Mouse (Mus musculus) heart, embryonic 11.5 days (tissue): ENCODE measurements around the gene Rps24. TPM values are rescaled to one million over a fixed set of nuclear protein-coding genes. Genes with fewer than 3 reads are reported as not detected.
A peak's percentile ranks its signal among the peaks of the same experiment; 100 is the strongest.

Experiments used
- ATAC-seq: fragments of 200-750 bp; cut with Nextera tagmentation; replicated peaks from 2 replicates; pipeline ENCODE4 v1.8.0; 2017; ENCODE audit warnings: moderate library complexity; ENCODE audit not compliant: insufficient number of reproducible peaks, low FRiP score, low TSS enrichment
- H3K27ac ChIP-seq: fragments of 300-500 bp; sonication (generic); 2 replicates; pipeline ENCODE4 v1.5.1; 2014; ENCODE audit warnings: mild to moderate bottlenecking, low read depth, low read length
- H3K27me3 ChIP-seq: fragments of 300-500 bp; sonication (generic); 2 replicates; pipeline ENCODE4 v1.6.1; 2014; ENCODE audit warnings: mild to moderate bottlenecking, low read length, mixed read lengths; ENCODE audit not compliant: control insufficient read depth, insufficient read depth
- H3K36me3 ChIP-seq: fragments of 300-500 bp; sonication (generic); 2 replicates; pipeline ENCODE4 v1.6.1; 2014; ENCODE audit warnings: mild to moderate bottlenecking, low read length, moderate library complexity, mixed read lengths; ENCODE audit not compliant: control insufficient read depth, insufficient read depth
- H3K4me1 ChIP-seq: fragments of 300-500 bp; sonication (generic); 2 replicates; pipeline ENCODE4 v1.6.1; 2014; ENCODE audit warnings: low read length; ENCODE audit not compliant: control insufficient read depth, insufficient read depth
- H3K4me2 ChIP-seq: fragments of 300-500 bp; sonication (generic); 2 replicates; pipeline ENCODE4 v1.6.1; 2014; ENCODE audit warnings: mild to moderate bottlenecking, moderate library complexity
- H3K4me3 ChIP-seq: fragments of 300-500 bp; sonication (generic); 2 replicates; pipeline ENCODE4 v1.5.1; 2014; ENCODE audit warnings: low read depth, low read length
- H3K9ac ChIP-seq: fragments of 300-500 bp; sonication (generic); 2 replicates; pipeline ENCODE4 v1.6.1; 2014; ENCODE audit warnings: mild to moderate bottlenecking, low read depth, low read length, moderate library complexity
- H3K9me3 ChIP-seq: fragments of 300-500 bp; sonication (generic); replicated peaks from 2 replicates; pipeline ENCODE4 v1.6.1; 2016; ENCODE audit warnings: low read length; ENCODE audit not compliant: control insufficient read depth
- WGBS: fragments of 180-500 bp; shearing (Covaris S2); extraction: QIAGEN DNeasy Blood & Tissue Kit; methylation state at CpG from one replicate; pipeline ENCODE4 v1.1.7; 2014; ENCODE audit not compliant: insufficient replicate concordance; 5-methylcytosine and 5-hydroxymethylcytosine counted together
- polyA plus RNA-seq: library from polyadenylated mRNA; unstranded; fragments of >200 nt; fragmentation: Nextera tagmentation; extraction: Ambion mirVana; gene quantifications from 2 replicates; pipeline ENCODE4 v1.2.1, GENCODE M21; 2014

Gene Rps24
- polyA plus RNA-seq, 1 experiment from 2014 or later: 922 TPM

- Histone ChIP-seq H3K4me1 (peaks cover 7% of the 10 kb centered on the region; the same call in 1 of the 2 replicates), H3K36me3 (no peaks in the 10 kb centered on the region), H3K4me3 (no peak overlapping the region), H3K9me3 (no peaks in the 10 kb centered on the region), H3K4me2 (no peak overlapping the region), H3K27me3 (no peaks in the 10 kb centered on the region), H3K27ac (no peak overlapping the region), H3K9ac (no peak overlapping the region)
- 82% methylated on average over 10 of the region's 10 CpGs for WGBS
- no peak for ATAC-seq
These were observed 38.9 kb downstream of the Rps24 start for GRCm38 (mm10) chr14:24525677-24526415.

GRCm38 (mm10) chr14:24526440-24526839, 39.5 kb downstream of the Rps24 start:
- Histone ChIP-seq H3K36me3 (no peaks in the 10 kb centered on the region), H3K4me1 (peaks cover 7% of the 10 kb centered on the region; the same call in 1 of the 2 replicates), H3K27me3 (no peaks in the 10 kb centered on the region), H3K9me3 (no peaks in the 10 kb centered on the region), H3K4me3 (no peak overlapping the region), H3K27ac (no peak overlapping the region), H3K4me2 (no peak overlapping the region), H3K9ac (no peak overlapping the region)
- ATAC-seq: no peak
- WGBS: 79% methylated on average over 10 of the region's 10 CpGs

- no peak overlapping the region for H3K27ac ChIP-seq
- no peak overlapping the region for H3K9ac ChIP-seq
- 5% methylated on average over 6 of the region's 6 CpGs for WGBS
- no peak overlapping the region for H3K4me3 ChIP-seq
- no peaks in the 10 kb centered on the region for H3K27me3 ChIP-seq
- no peaks in the 10 kb centered on the region for H3K36me3 ChIP-seq
- no peaks in the 10 kb centered on the region for H3K9me3 ChIP-seq
- peaks cover 7% of the 10 kb centered on the region; the same call in 1 of the 2 replicates for H3K4me1 ChIP-seq
- ATAC-seq: no peak; the same call in 1 of the 2 replicates
- peak overlapping the region; percentile 19 for H3K4me2 ChIP-seq
These were observed 43.3 kb downstream of the Rps24 start for GRCm38 (mm10) chr14:24530228-24530627.

- H3K36me3 ChIP-seq: no peaks in the 10 kb centered on the region
- H3K27ac ChIP-seq: no peak overlapping the region
- H3K9ac ChIP-seq: no peak overlapping the region
- WGBS: 70% methylated on average over 9 of the region's 9 CpGs
- no peak overlapping the region for H3K4me3 ChIP-seq
- 0 out of 2 replicates have a peak, but pooled peaks cover 4% of the 10 kb centered on the region for H3K9me3 ChIP-seq
- ATAC-seq: no peak
- H3K4me2 ChIP-seq: no peak overlapping the region
- H3K27me3 ChIP-seq: no peaks in the 10 kb centered on the region
- peaks cover 7% of the 10 kb centered on the region; the same call in 1 of the 2 replicates for H3K4me1 ChIP-seq
These were observed 48.1 kb downstream of the Rps24 start for GRCm38 (mm10) chr14:24534865-24535545.

- Histone ChIP-seq H3K4me1 (no peaks in the 10 kb centered on the region; the same call in 1 of the 2 replicates), H3K9ac (no peak overlapping the region), H3K4me2 (no peak overlapping the region), H3K9me3 (no peaks in the 10 kb centered on the region; the same call in 1 of the 2 replicates), H3K27me3 (no peaks in the 10 kb centered on the region), H3K4me3 (no peak overlapping the region), H3K27ac (no peak overlapping the region), H3K36me3 (no peaks in the 10 kb centered on the region)
- WGBS: 70% methylated on average over 4 of the region's 4 CpGs
- ATAC-seq: no peak
These were observed 56.0 kb downstream of the Rps24 start for GRCm38 (mm10) chr14:24542901-24543300.

GRCm38 (mm10) chr14:24544057-24544456, 57.1 kb downstream of the Rps24 start:
- no peak overlapping the region for H3K4me2 ChIP-seq
- no peak overlapping the region for H3K4me3 ChIP-seq
- no peaks in the 10 kb centered on the region for H3K27me3 ChIP-seq
- H3K27ac ChIP-seq: no peak overlapping the region
- no peaks in the 10 kb centered on the region for H3K36me3 ChIP-seq
- H3K4me1 ChIP-seq: no peaks in the 10 kb centered on the region
- 17% methylated on average over 2 of the region's 2 CpGs for WGBS
- H3K9me3 ChIP-seq: no peaks in the 10 kb centered on the region; the same call in 1 of the 2 replicates
- ATAC-seq: no peak
- H3K9ac ChIP-seq: no peak overlapping the region

Other genes starting within 250 kb of the Rps24 start
- gene Dlg5, start 241.2 kb upstream of the Rps24 start, polyA plus RNA-seq: 16.3 and 17.4 TPM in 2 replicates
- not detected in 2 replicates for gene E330034G19Rik, start 193.9 kb upstream of the Rps24 start, polyA plus RNA-seq
- 12.4 and 13.8 TPM in 2 replicates for gene Polr3a, start 67 bp upstream of the Rps24 start, polyA plus RNA-seq